In genomic region chr5:73401341-73401740, GRCm38 (mm10) we compare ENCODE assay signal across 18 mouse cellular contexts. TPM values are rescaled to one million over a fixed set of nuclear protein-coding genes. Genes with fewer than 3 reads are reported as not detected.
A peak's percentile ranks its signal among the peaks of the same experiment; 100 is the strongest.
DNase-seq lines count a peak whose midpoint lies in the region; ATAC-seq and TF ChIP-seq lines count a peak whose summit lies in the region.
"Had no signal": no experiment of that assay in that cellular context is flagged by ENCODE, and none has a peak within 500 bp of the region (broad histone marks: within the 10 kb centered on the region; RNA-seq: fewer than 3 reads in every experiment).

No protein-coding gene starts in this region.

- H3K4me2 ChIP-seq in myocyte (ENCODE audit: low read depth) = peak overlapping the region; percentile 59
- H3K4me2 ChIP-seq: heart, embryonic 15.5 days; lung, embryonic 14.5 days had no signal

- H3ac ChIP-seq in myocyte (ENCODE audit: control insufficient read depth, insufficient read length) = no peak overlapping the region

- H3K79me2 ChIP-seq in myocyte (ENCODE audit: control insufficient read depth, insufficient read depth) = no peaks in the 10 kb centered on the region

- peak; percentile 34 to 49 for DNase-seq in heart, adult 18-20 months
- no peak for DNase-seq in heart, postnatal 14 days
- peak; percentile 65 for DNase-seq in right cerebral cortex, adult 18-20 months
- no peak for DNase-seq in right cerebral cortex, postnatal 25 days
- DNase-seq in embryo, embryonic 10.5 days (ENCODE audit: low spot score) = no peak
- DNase-seq in B cell, adult 2 months = no peak
- DNase-seq: adrenal gland, adult 2 months; cerebellum, adult 9-10 months; kidney, adult 2 months; kidney, postnatal 36 days; lung, embryonic 14.5 days; thymus, postnatal 25 days had no signal

- H3K36me3 ChIP-seq in myocyte (ENCODE audit: control insufficient read depth, insufficient read depth) = no peaks in the 10 kb centered on the region
- H3K36me3 ChIP-seq: heart, embryonic 15.5 days had no signal

- peaks cover 4% of the 10 kb centered on the region for H3K27me3 ChIP-seq in myocyte (ENCODE audit: control insufficient read depth, insufficient read depth, insufficient read length)

- ATAC-seq in activated CD4-positive, CD25-positive, alpha-beta regulatory T cell, adult 4 months = peak; percentile 60
- ATAC-seq: hindbrain, embryonic 16.5 days had no signal

- intact Hi-C loops in heart, postnatal 14 days (cut with DNase I) = no loop called here

- TF ChIP-seq POLR2A in myocyte (IDR thresholded peaks at IDR 0.05; ENCODE audit: insufficient read length, low read depth) = no peak

- H3K4me3 ChIP-seq in myocyte = no peak overlapping the region
- H3K4me3 ChIP-seq: heart, embryonic 15.5 days had no signal

TF ChIP-seq in myocyte, 11 proteins besides CTCF, POLR2A, EP300 and RAD21:
- TF ChIP-seq USF1 (IDR thresholded peaks at IDR 0.05; ENCODE audit: low read depth) (no peak), POLR2AphosphoS2 (IDR thresholded peaks at IDR 0.05; ENCODE audit: insufficient read length, low read depth) (no peak), REST (IDR thresholded peaks at IDR 0.05; ENCODE audit: insufficient read depth, insufficient read length) (no peak), MAX (IDR thresholded peaks at IDR 0.05; ENCODE audit: low read depth) (no peak), TCF12 (IDR thresholded peaks at IDR 0.05; ENCODE audit: insufficient read depth, poor library complexity, severe bottlenecking) (no peak)
TF ChIP-seq in myocyte: peak in this region for 0.

RNA-seq across cellular contexts. Expression of gene Cwh43, which starts 4.5 kb away (rescaled TPM):
- total RNA-seq in heart, adult 18-20 months (2021) = not detected
- not detected for total RNA-seq in heart, postnatal 14 days (2021)
- under 1 TPM in 1 of 2 experiments, not detected in 1; 0.15 TPM for polyA plus RNA-seq in activated CD4-positive, CD25-positive, alpha-beta regulatory T cell, adult 4 months (2017; shearing (Covaris generic))
- polyA plus RNA-seq in myocyte (2012; fragmentation: generic; extraction: Trizol) = 0.02 TPM
- total RNA-seq: liver, adult 2 months had no signal
- polyA plus RNA-seq: adrenal gland, adult 2 months; heart, embryonic 15.5 days; liver, adult 2 months; lung, embryonic 14.5 days; spleen, adult 2 months had no signal

Comparison
In these comparisons a context has a peak if more than half of its experiments do, and no peak if none do; other contexts are left out.
1. DNase-seq: peak in heart, adult 18-20 months (2 of 2) and right cerebral cortex, adult 18-20 months (single experiment); none in heart, postnatal 14 days (0 of 2), right cerebral cortex, postnatal 25 days (single experiment), embryo, embryonic 10.5 days (single experiment) and B cell, adult 2 months (0 of 2).